Mouse (Mus musculus) MEL (cell line): ENCODE data around the gene Sh2d1b2. TPM values are rescaled to one million over a fixed set of nuclear protein-coding genes. Genes with fewer than 3 reads are reported as not detected.
A peak's percentile ranks its signal among the peaks of the same experiment; 100 is the strongest.

Experiments used
- DNase-seq: peaks from one replicate; pipeline ENCODE4 v3.0.0; 2011; ENCODE audit warnings: low read depth, low spot score
- H3K27ac ChIP-seq: 2 replicates; pipeline ENCODE4 v1.5.1; 2012; ENCODE audit warnings: low read depth, mild to moderate bottlenecking, control low read depth, low read length, moderate library complexity; ENCODE audit not compliant: control insufficient read depth
- H3K27me3 ChIP-seq, 2 experiments: fragments of 150-350 bp in 1 of 2; sonication (generic) in 1 of 2; 2 replicates each; pipeline ENCODE4 v1.6.1; 2012; ENCODE audit warnings: low read length in 2 of 2, mild to moderate bottlenecking in 2 of 2, improper control_type of control experiment in 1 of 2, moderate library complexity in 1 of 2; ENCODE audit not compliant: insufficient read depth in 2 of 2, control insufficient read depth in 1 of 2
- H3K36me3 ChIP-seq, 2 experiments: 2 replicates each; pipeline ENCODE4 v1.6.1; 2012 to 2014; ENCODE audit warnings: low read length in 2 of 2, improper control_type of control experiment in 1 of 2, inconsistent platforms in 1 of 2, mild to moderate bottlenecking in 1 of 2; ENCODE audit not compliant: insufficient read depth in 2 of 2, control insufficient read depth in 1 of 2
- H3K4me1 ChIP-seq, 2 experiments: fragments of 150-350 bp in 1 of 2; sonication (generic) in 1 of 2; 2 replicates each; pipeline ENCODE4 v1.6.1; 2012; ENCODE audit warnings: low read length in 2 of 2, improper control_type of control experiment in 1 of 2, mild to moderate bottlenecking in 1 of 2; ENCODE audit not compliant: insufficient read depth in 2 of 2, control insufficient read depth in 1 of 2
- H3K4me3 ChIP-seq, 2 experiments: fragments of 150-350 bp in 1 of 2; sonication (generic) in 1 of 2; 2 replicates each; pipeline ENCODE4 v1.5.1; 2012; ENCODE audit warnings: low read depth in 2 of 2, low read length in 2 of 2, mild to moderate bottlenecking in 2 of 2, moderate library complexity in 2 of 2, control low read depth in 1 of 2, improper control_type of control experiment in 1 of 2; ENCODE audit not compliant: control insufficient read depth in 1 of 2, insufficient read depth in 1 of 2
- H3K79me2 ChIP-seq: 2 replicates; pipeline ENCODE4 v1.6.1; 2012; ENCODE audit warnings: mild to moderate bottlenecking, low read length, moderate library complexity; ENCODE audit not compliant: control insufficient read depth, poor library complexity, insufficient read depth
- H3K9ac ChIP-seq: 2 replicates; pipeline ENCODE4 v1.6.1; 2012; ENCODE audit warnings: low read depth, mild to moderate bottlenecking, control low read depth, low read length, moderate library complexity; ENCODE audit not compliant: control insufficient read depth, poor library complexity, severe bottlenecking
- H3K9me3 ChIP-seq: fragments of 150-350 bp; sonication (generic); replicated peaks from 2 replicates; pipeline ENCODE4 v1.6.1; 2012; ENCODE audit warnings: mild to moderate bottlenecking, low read length, improper control_type of control experiment, moderate library complexity; ENCODE audit not compliant: insufficient read depth
- CTCF ChIP-seq, 3 experiments: IDR thresholded peaks in 2 of 3; conservative IDR thresholded peaks in 1 of 3; 2 replicates each; pipeline ENCODE4 v1.5.1; 2011 to 2012; ENCODE audit warnings: low read length in 3 of 3, low read depth in 2 of 3, mild to moderate bottlenecking in 2 of 3, improper control_type of control experiment in 1 of 3, inconsistent platforms in 1 of 3, mixed read lengths in 1 of 3, moderate library complexity in 1 of 3; ENCODE audit not compliant: control insufficient read depth in 1 of 3, insufficient read depth in 1 of 3, poor library complexity in 1 of 3, severe bottlenecking in 1 of 3
- ELF1 ChIP-seq: IDR thresholded peaks from 2 replicates; pipeline ENCODE4 v1.6.1; 2014; ENCODE audit warnings: low read depth, mild to moderate bottlenecking, inconsistent platforms, low read length, improper control_type of control experiment, moderate library complexity
- EP300 ChIP-seq, 2 experiments: IDR thresholded peaks; 2 replicates each; pipeline ENCODE4 v1.6.1; 2011; ENCODE audit warnings: improper control_type of control experiment in 2 of 2, low read length in 2 of 2, low read depth in 1 of 2, mild to moderate bottlenecking in 1 of 2
- ETS1 ChIP-seq: IDR thresholded peaks from 2 replicates; pipeline ENCODE4 v1.6.1; 2012; ENCODE audit warnings: low read depth, mild to moderate bottlenecking, inconsistent platforms, low read length, improper control_type of control experiment, moderate library complexity
- GABPA ChIP-seq: IDR thresholded peaks from 2 replicates; pipeline ENCODE4 v1.6.1; 2012; ENCODE audit warnings: low read depth, mild to moderate bottlenecking, inconsistent platforms, low read length, improper control_type of control experiment, moderate library complexity
- HCFC1 ChIP-seq: IDR thresholded peaks from 2 replicates; pipeline ENCODE4 v1.6.1; 2012; ENCODE audit warnings: low read depth, mild to moderate bottlenecking, inconsistent platforms, low read length, improper control_type of control experiment, moderate library complexity
- JUND ChIP-seq: IDR thresholded peaks from 2 replicates; pipeline ENCODE4 v1.6.1; 2011; ENCODE audit warnings: low read depth, mild to moderate bottlenecking, improper control_type of control experiment, low read length
- KAT2A ChIP-seq: conservative IDR thresholded peaks from 2 replicates; pipeline ENCODE4 v1.6.1; 2012; ENCODE audit warnings: low read depth, low read length, improper control_type of control experiment, inconsistent platforms
- MAX ChIP-seq: IDR thresholded peaks from 2 replicates; pipeline ENCODE4 v1.6.1; 2011; ENCODE audit warnings: low read length, improper control_type of control experiment
- MYC ChIP-seq: IDR thresholded peaks from 2 replicates; pipeline ENCODE4 v1.6.1; 2011; ENCODE audit warnings: low read depth, mild to moderate bottlenecking, low read length, improper control_type of control experiment, moderate library complexity
- NELFE ChIP-seq: IDR thresholded peaks from 2 replicates; pipeline ENCODE4 v1.6.1; 2011; ENCODE audit warnings: low read depth, low read length, improper control_type of control experiment
- NRF1 ChIP-seq: IDR thresholded peaks from 2 replicates; pipeline ENCODE4 v1.6.1; 2014; ENCODE audit warnings: low read depth, mild to moderate bottlenecking, inconsistent platforms, low read length, improper control_type of control experiment, moderate library complexity; ENCODE audit not compliant: poor library complexity, insufficient read depth, severe bottlenecking
- POLR2A ChIP-seq, 2 experiments: IDR thresholded peaks; 2 replicates each; pipeline ENCODE4 v1.6.1; 2011 to 2012; ENCODE audit warnings: low read length in 2 of 2, mild to moderate bottlenecking in 2 of 2, control low read depth in 1 of 2, improper control_type of control experiment in 1 of 2, low read depth in 1 of 2, moderate library complexity in 1 of 2; ENCODE audit not compliant: control insufficient read depth in 1 of 2, insufficient read depth in 1 of 2, poor library complexity in 1 of 2
- POLR2AphosphoS5 ChIP-seq: IDR thresholded peaks from 2 replicates; pipeline ENCODE4 v1.6.1; 2012; ENCODE audit warnings: low read depth, borderline replicate concordance, mild to moderate bottlenecking, inconsistent platforms, low read length, moderate library complexity, mixed read lengths
- RCOR1 ChIP-seq: IDR thresholded peaks from 2 replicates; pipeline ENCODE4 v1.6.1; 2012; ENCODE audit warnings: low read depth, mild to moderate bottlenecking, inconsistent platforms, low read length, improper control_type of control experiment
- SIN3A ChIP-seq: IDR thresholded peaks from 2 replicates; pipeline ENCODE4 v1.6.1; 2012; ENCODE audit warnings: low read length, improper control_type of control experiment, inconsistent platforms
- SMC3 ChIP-seq: IDR thresholded peaks from 2 replicates; pipeline ENCODE4 v1.6.1; 2011; ENCODE audit warnings: low read depth, low read length, improper control_type of control experiment
- TBP ChIP-seq: IDR thresholded peaks from 2 replicates; pipeline ENCODE4 v1.8.0; 2011; ENCODE audit warnings: low read depth, low read length, improper control_type of control experiment
- TCF12 ChIP-seq: IDR thresholded peaks from 2 replicates; pipeline ENCODE4 v1.6.1; 2014; ENCODE audit warnings: low read depth, mild to moderate bottlenecking, inconsistent platforms, low read length, improper control_type of control experiment, moderate library complexity
- UBTF ChIP-seq: IDR thresholded peaks from 2 replicates; pipeline ENCODE4 v1.6.1; 2012; ENCODE audit warnings: low read depth, mild to moderate bottlenecking, inconsistent platforms, low read length, improper control_type of control experiment, moderate library complexity, borderline replicate concordance; ENCODE audit not compliant: insufficient read depth
- USF1 ChIP-seq: IDR thresholded peaks from 2 replicates; pipeline ENCODE4 v1.6.1; 2014; ENCODE audit warnings: low read depth, mild to moderate bottlenecking, inconsistent platforms, low read length, improper control_type of control experiment, moderate library complexity
- USF2 ChIP-seq, 2 experiments: IDR thresholded peaks; 2 replicates each; pipeline ENCODE4 v1.6.1; 2011 to 2012; ENCODE audit warnings: improper control_type of control experiment in 2 of 2, low read length in 2 of 2, borderline replicate concordance in 1 of 2, inconsistent platforms in 1 of 2, low read depth in 1 of 2, mild to moderate bottlenecking in 1 of 2; ENCODE audit not compliant: insufficient read depth in 1 of 2
- ZC3H11A ChIP-seq: IDR thresholded peaks from 2 replicates; pipeline ENCODE4 v1.6.1; 2012; ENCODE audit warnings: low read depth, mild to moderate bottlenecking, inconsistent platforms, low read length, improper control_type of control experiment
- ZMIZ1 ChIP-seq: IDR thresholded peaks from 2 replicates; pipeline ENCODE4 v1.6.1; 2012; ENCODE audit warnings: low read depth, mild to moderate bottlenecking, inconsistent platforms, low read length, improper control_type of control experiment, moderate library complexity
- polyA plus RNA-seq, 2 experiments: library from polyadenylated mRNA; stranded (reverse) in 1 of 2; unstranded in 1 of 2; fragments of >175 nt in 1 of 2; fragments of >200 nt in 1 of 2; gene quantifications; 2 replicates each; pipeline versions ENCODE4 v1.2.1 to v1.2.4; 2012; ENCODE audit warnings: low replicate concordance in 2 of 2, low read depth in 1 of 2; ENCODE audit not compliant: insufficient read length in 2 of 2, insufficient read depth in 1 of 2, missing spikeins in 1 of 2
- total RNA-seq: library from RNA; depleted of rRNA; stranded (reverse); fragments of 300-350 nt; gene quantifications from 2 replicates; pipeline ENCODE4 v1.2.3, GENCODE M21; 2012

The Sh2d1b2 gene
- total and polyA plus RNA-seq, 3 experiments = not detected

DNA sequence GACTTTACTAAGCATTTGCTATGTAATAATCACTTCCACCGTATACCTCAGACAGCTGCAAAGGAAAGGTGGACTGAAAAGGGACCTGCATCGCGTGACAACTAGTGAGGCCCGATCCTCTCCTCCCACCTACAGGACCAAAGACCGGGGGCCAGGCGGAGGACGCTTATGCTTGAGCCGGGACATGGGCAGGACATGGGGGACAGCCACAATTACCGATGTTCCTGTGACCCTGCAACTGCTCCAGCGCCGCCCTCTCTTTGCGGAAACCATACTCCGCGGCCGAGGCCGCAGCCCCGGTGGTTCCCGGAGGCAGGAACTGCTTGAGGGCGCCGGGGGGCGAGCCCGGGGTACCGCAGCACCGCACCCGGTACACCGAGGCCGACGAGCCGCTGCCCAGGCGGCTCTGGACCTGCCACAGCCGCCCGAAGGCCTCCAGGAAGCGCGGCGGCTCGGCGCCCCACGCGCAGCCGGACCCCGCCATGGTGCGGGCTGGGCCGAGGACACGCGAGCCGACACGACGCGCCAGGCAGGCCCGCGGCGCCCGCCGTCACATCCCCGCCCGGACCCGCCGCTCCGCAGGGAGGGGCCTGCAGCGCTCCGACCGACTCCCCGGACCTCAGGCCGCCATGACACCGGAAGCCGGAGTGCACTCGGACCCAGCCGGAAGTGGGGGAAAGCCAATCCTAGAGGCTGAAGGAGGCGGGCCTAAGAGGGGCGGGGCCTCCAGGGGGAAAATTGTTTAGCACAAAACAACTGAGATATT, 17.6 kb upstream of the Sh2d1b2 start, which contains the start of gene Uhmk1 (continued):
- no peak for TF ChIP-seq MYC
- TF ChIP-seq EP300 (IDR thresholded peaks at IDR 0.05; ENCODE audit: low read depth in 1 of 2, low read length in 2 of 2) = no peak
- TF ChIP-seq CTCF (IDR thresholded peaks at IDR 0.05 in 2 of 3, conservative IDR thresholded peaks at IDR 0.05 in 1 of 3; ENCODE audit: control insufficient read depth in 1 of 3, insufficient read depth in 1 of 3, low read depth in 2 of 3, low read length in 3 of 3, poor library complexity in 1 of 3, severe bottlenecking in 1 of 3) = no peak
- no peak for TF ChIP-seq ZMIZ1
- TF ChIP-seq JUND = no peak
- TF ChIP-seq ZC3H11A = no peak
- TF ChIP-seq NELFE = peak; percentile 75
- TF ChIP-seq HCFC1 = peak; percentile 83
- TF ChIP-seq MAX = no peak
- peak; percentile 78 to 85; a peak in 3 of 4 replicates for TF ChIP-seq POLR2A (IDR thresholded peaks at IDR 0.05; ENCODE audit: control insufficient read depth in 1 of 2, insufficient read depth in 1 of 2, low read depth in 1 of 2, low read length in 2 of 2, poor library complexity in 1 of 2)
- peak; percentile 86 for TF ChIP-seq ELF1
- no peak for TF ChIP-seq NRF1
- TF ChIP-seq UBTF = 0 out of 2 replicates have a peak, but pooled peaks have one; percentile 42
- TF ChIP-seq USF2 (IDR thresholded peaks at IDR 0.05; ENCODE audit: borderline replicate concordance in 1 of 2, insufficient read depth in 1 of 2, low read depth in 1 of 2, low read length in 2 of 2) = no peak

DNA sequence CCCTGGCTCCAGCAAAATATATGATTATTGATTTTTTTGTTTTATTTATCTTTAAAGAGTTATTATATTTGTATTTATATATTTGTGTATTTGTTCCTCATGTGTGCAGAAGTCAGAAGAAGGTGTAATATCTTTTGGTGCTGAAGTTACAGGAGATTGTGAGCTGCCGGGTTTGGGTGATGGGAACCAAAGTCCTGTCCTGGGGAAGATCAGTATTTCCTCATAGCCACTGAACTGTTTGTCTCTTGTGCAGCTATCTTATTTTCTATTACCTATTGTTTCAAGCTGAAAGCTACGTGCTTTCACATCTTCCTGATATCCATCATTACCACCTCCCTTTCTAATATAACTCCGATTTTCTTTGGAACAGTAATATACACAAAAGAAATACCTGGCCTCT, 17.0 kb upstream of the Sh2d1b2 start:
- TF ChIP-seq RCOR1 (no peak), GABPA (no peak), USF1 (no peak), ETS1 (no peak), SIN3A (no peak), KAT2A (no peak), SMC3 (no peak), ZC3H11A (no peak), UBTF (no peak), ZMIZ1 (no peak), TBP (no peak), TCF12 (no peak), POLR2A (IDR thresholded peaks at IDR 0.05; ENCODE audit: control insufficient read depth in 1 of 2, insufficient read depth in 1 of 2, low read depth in 1 of 2, low read length in 2 of 2, poor library complexity in 1 of 2) (no peak), POLR2AphosphoS5 (no peak), NELFE (no peak)
- H3K9ac ChIP-seq = peak overlapping the region; percentile 7; the same call in 1 of the 2 replicates
- peaks cover 22% of the 10 kb centered on the region for H3K79me2 ChIP-seq
- no peak for DNase-seq
- peaks cover 4 to 7% of the 10 kb centered on the region in 2 experiments for H3K4me1 ChIP-seq
- H3K4me3 ChIP-seq = peak overlapping the region; percentile 6 to 100
- peaks cover under 1 to 12% of the 10 kb centered on the region in 2 experiments; a peak in 3 of 4 replicates for H3K36me3 ChIP-seq
- H3K9me3 ChIP-seq = no peaks in the 10 kb centered on the region
- H3K27ac ChIP-seq = no peak overlapping the region
- peaks cover 0 to under 1% of the 10 kb centered on the region in 2 experiments; a peak in 1 of 4 replicates for H3K27me3 ChIP-seq
